Mouse (Mus musculus) CH12.LX (cell line): Measurements from ENCODE around the gene Gramd1a.

ENCODE experiments used
- CTCF ChIP-seq, 2 experiments: IDR thresholded peaks in 1 of 2; conservative IDR thresholded peaks in 1 of 2; 2 replicates each; pipeline ENCODE4 v1.5.1; 2011 to 2012; ENCODE audit warnings: low read depth in 2 of 2, low read length in 2 of 2, improper control_type of control experiment in 1 of 2, inconsistent platforms in 1 of 2, mild to moderate bottlenecking in 1 of 2, moderate library complexity in 1 of 2
- EP300 ChIP-seq: IDR thresholded peaks from 2 replicates; pipeline ENCODE4 v1.6.1; 2011; ENCODE audit warnings: low read length, improper control_type of control experiment
- JUND ChIP-seq: conservative IDR thresholded peaks from 2 replicates; pipeline ENCODE4 v1.6.1; 2011; ENCODE audit warnings: low read depth, low read length, improper control_type of control experiment
- MAX ChIP-seq: IDR thresholded peaks from 2 replicates; pipeline ENCODE4 v1.6.1; 2011; ENCODE audit warnings: low read length, improper control_type of control experiment
- MEF2A ChIP-seq: IDR thresholded peaks from 2 replicates; pipeline ENCODE4 v1.6.1; 2014; ENCODE audit warnings: low read depth, mild to moderate bottlenecking, inconsistent platforms, low read length, improper control_type of control experiment, borderline replicate concordance
- POLR2A ChIP-seq: IDR thresholded peaks from 2 replicates; pipeline ENCODE4 v1.6.1; 2011; ENCODE audit warnings: low read depth, mild to moderate bottlenecking, improper control_type of control experiment, low read length
- TCF12 ChIP-seq: IDR thresholded peaks from 2 replicates; pipeline ENCODE4 v1.6.1; 2014; ENCODE audit warnings: low read depth, mild to moderate bottlenecking, inconsistent platforms, low read length, improper control_type of control experiment

- TF ChIP-seq MEF2A = no peak
- TF ChIP-seq MAX = no peak
- no peak for TF ChIP-seq POLR2A
- TF ChIP-seq JUND = no peak
- no peak for TF ChIP-seq TCF12
- TF ChIP-seq CTCF (conservative IDR thresholded peaks at IDR 0.05 in 1 of 2, IDR thresholded peaks at IDR 0.05 in 1 of 2; ENCODE audit: low read depth in 2 of 2, low read length in 2 of 2) = no peak
- TF ChIP-seq EP300 = no peak
Measured at GRCm38 (mm10) chr7:31088206-31088605, 67.5 kb downstream of the Gramd1a start.
